Mouse (Mus musculus): ENCODE data around the gene Zfp212.

The Zfp212 gene

DNA sequence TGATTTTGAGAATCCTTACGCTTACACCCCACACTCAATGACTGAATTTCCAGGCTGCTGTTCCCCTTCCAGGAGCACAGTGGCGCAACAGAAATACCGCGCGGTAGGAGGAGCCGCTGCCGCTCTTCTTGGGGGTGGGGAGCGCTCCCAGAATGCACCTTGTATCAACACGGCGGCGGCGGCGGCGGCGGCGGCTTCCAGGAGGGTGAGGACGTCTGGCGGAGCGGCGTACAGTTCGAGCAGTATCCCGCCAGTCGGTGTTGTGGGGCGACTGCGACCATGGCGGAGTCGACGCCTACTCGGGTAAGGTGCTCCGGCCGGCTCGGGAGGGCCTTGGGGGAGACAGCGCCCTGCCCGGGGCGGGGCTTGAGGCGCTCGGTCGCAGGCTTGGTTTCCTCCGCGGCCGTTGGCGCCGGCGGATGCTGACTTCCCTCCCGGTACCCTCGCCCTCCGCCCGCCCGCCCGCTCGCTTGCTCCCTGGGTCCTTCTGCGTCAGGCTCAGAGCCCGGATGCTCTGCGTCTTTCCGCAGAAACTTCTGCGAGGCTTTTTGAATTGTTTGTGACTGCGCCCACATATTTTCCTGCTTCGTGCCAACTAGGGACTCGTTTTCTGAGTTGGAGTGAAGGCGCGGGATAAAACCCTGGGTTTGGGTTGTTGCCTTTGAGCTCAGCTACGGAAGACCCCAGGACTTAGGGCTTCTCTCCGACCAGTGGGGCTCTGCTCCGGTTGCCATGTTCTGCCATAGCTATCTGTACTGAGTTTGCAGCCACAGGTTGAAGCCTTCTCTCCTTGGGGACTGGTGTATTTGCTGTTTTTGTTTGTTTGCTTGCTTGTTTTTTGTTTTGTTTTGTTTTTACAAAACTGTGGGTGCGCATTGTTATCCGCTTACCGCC is at the start of gene Zfp212:
Gene Zfp212, plus strand, starts transcription at position 30 of the 894 bp plus-strand sequence.
- peak; percentile 72 for DNase-seq (ENCODE audit: low spot score)

DNA sequence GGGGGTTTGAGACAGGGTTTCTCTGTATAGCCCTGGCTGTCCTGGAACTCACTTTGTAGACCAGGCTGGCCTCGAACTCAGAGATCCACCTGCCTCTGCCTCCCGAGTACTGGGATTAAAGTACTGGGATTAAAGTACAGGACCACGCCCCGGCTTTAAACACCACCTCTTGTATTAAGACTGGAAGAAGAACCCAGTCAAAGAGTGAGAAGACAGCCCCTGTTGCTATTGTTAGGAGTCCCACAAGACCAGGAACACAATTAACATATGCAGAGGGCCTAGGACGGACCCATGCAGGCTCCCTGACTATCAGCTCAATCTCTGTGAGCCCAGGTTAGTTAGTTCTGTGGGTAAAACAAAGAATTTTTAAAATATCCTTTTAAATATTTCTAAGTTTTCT is 48.0 kb upstream of the Zfp212 start:
- DNase-seq (ENCODE audit: low spot score): no peak

DNA sequence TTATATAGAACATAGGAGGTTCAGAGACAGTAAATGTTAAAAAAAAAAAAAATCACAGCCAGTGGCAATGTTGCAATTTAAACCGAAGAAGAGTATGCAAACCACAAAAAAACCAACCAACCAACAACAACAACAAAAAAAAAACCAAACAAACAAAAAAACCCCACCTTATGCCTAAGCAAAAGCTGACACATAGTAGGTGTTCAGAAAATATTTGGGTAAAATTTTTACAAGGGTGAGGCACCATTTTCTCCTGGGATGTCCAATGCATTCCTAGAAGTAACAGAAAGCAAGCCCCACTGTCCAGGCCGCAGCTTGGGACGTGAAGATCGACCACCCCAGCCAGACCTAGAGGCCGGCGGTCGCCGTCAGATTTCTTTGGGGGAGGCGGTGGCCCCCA is 43.2 kb upstream of the Zfp212 start, which contains the start of gene Zfp282:
Gene Zfp282, plus strand, starts transcription at position 147 of the 400 bp plus-strand sequence.
- DNase-seq (ENCODE audit: low spot score): no peak

DNA sequence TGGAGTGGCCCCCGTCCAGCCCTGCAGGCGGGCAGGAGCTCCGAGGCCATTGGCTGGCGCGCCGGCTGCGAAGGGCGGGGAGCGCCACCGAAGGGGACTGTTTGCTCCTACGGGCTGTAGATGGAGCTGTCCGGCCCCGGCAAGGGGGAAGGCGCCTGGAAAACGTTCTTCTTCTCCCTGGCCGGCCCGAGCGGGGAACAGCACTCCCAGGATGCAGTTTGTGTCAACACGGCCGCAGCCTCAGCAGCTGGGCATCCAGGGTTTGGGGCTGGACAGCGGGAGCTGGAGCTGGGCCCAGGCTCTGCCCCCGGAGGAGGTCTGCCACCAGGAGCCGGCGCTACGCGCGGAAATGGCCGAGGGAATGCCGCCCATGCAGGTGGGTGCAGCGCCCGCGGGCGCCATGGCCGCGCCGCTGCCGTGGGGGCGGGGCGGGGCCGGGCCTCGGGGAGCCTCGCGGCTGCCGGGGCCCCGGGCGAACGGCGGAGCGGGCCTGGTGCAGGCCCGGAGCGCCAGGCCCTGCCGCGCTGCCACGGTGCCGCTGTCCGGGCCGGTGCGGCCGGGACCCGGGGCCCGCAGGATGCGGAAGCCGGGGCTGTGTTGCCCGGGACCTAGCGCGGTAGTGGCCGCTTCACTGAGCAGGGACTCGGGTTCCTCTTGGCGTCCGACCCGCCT is 42.7 kb upstream of the Zfp212 start:
- peak; percentile 86 for DNase-seq (ENCODE audit: low spot score)

DNA sequence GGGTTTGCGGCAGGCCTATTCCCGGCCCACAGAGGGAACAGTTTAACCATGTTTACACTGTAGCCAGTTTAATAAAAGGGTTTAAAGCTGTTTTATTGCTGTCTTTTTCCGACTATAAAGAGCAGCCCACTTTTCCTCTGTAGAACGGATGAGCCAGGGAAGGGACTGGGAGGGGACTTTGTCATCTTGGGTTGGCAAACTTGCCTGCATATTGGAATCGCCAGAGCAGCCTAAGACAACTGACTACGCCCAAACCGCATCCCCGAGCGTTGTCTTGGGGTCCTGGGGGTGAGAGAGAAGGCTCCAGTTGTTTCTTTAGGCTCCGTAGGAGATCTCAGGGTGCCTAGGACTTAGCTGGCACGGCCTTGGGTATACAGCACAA is 42.2 kb upstream of the Zfp212 start:
- DNase-seq (ENCODE audit: low spot score): no peak

DNA sequence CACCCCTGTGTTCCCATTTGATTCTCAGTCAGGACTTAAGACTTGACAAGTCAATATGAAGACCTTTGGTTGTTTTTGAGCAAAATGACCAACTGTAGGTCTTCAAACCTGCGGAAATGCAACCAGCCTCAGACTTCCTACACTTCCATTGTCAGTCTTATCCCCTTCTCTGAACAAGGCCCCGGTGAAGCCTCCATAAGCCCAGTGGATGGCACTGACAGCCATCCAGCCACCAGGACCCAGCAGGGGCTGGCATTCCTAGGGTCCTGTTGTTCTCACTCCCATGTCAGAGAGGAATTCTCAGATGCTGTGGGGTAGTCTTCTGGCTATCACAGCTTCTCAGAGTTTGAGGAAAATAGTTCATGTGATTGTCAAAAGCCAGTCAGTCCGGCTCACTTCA is 41.7 kb upstream of the Zfp212 start:
- no peak for DNase-seq (ENCODE audit: low spot score)

DNA sequence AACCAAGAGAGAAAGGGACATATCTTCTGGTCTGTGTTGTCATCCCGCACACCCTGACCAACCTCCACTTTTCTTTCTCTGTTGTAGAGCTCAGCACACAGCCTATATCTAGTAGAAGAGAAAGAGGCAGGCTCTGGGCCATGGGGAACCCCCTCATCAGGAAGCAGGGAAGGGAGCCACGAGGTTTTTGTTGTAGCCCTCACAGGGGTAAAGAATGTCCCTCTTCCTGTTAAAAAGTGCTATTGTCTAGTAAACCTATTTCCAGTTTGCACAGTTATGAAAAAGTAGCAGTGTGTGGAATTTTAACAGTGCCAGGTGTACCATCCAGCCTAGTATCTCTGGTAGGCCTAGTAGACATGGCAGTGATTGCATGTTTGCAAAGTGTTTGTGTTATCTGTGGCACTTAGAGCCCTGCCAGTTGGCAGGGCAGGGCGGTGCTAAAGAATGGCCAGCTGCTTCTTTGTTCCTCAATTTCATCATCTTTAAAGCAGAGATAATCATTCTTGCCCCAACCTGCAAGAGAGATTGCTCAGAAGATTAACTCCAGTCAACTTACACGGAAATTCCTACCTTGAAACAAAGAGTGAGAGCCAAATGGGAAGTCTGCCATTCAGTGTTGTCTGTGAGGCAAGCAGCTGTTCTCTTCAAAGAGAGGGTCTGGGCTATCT is 41.1 kb upstream of the Zfp212 start:
- DNase-seq (ENCODE audit: low spot score): no peak

DNA sequence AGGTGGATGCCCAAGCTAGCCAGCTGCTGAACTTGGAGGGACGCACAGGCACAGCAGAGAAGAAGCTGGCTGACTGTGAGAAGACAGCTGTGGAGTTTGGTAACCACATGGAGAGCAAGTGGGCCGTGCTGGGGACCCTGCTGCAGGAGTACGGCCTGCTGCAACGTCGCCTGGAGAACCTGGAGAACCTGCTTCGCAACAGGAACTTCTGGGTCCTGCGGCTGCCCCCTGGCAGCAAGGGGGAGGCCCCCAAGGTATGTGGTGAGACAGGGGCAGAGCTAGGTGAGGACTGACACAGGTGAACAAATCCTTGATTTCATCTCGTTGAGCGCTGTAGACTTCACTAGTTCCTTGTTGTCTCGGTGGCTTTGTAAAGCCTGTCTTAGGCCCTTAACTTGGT is 40.1 kb upstream of the Zfp212 start:
- no peak for DNase-seq (ENCODE audit: low spot score)

DNA sequence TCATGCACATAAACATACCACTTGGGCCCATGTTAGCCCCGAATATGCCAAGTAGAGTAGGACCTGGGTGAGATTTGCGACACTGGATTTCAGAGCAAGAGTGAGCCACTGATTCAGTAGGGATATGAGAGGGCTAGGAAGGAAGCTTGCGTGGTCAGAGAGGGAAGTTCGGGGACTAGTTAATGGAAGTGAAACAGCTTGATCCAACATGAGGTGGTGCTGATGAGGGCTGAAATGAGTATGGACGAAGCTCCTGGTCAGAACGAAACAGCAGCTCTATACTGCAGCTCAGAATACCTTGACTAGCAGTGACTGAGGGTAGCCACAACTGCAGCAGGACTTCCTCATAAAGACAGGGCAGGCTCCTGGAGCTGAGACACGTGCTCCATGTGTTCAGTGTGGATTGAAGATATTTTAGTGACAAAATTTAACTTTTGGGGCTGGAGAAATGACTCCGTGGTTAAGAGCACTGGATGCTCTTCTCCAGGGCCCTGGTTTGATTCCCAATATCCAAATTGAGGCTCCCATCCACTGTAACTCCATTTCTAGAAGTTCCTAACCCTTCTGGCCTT is 31.4 kb upstream of the Zfp212 start:
- no peak for DNase-seq (ENCODE audit: low spot score)

DNA sequence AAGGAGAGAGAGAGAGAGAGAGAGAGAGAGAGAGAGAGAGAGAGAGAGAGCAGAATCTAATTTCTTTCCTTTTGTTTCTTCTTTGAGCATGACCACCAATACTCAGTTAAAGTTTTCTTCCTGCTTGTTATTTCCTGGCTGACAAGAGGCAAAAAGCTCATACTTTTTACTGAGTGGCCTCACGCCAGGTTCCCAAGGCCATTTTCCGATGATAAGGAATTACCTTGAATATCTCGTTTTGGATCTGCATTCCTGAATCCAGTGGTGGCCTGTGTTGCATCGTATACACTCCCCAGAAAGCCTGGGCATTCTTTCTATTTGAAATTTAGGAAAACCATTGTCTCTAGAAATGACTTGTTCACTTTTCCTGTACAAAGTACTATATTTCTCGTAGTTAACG is 20.9 kb upstream of the Zfp212 start:
- no peak for DNase-seq (ENCODE audit: low spot score)

DNA sequence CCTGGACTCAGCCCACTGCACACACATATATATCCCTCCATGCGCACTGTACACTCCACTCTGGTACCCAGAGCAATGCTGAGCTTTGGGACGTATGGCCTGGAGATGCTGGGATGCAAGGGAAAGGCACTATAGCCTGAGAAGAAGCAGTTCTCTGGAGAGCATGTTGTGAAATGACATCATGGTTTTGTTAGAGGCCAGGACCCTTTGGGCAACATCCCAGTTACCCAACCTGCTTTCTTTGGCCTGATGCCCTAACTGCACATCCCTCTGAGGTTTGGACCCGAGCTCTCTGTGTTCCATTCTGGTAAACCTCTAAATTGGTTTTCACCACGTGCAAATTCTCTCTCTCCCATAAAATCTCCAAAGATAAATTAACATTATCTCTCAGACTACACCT is 16.7 kb upstream of the Zfp212 start:
- DNase-seq (ENCODE audit: low spot score): no peak

DNA sequence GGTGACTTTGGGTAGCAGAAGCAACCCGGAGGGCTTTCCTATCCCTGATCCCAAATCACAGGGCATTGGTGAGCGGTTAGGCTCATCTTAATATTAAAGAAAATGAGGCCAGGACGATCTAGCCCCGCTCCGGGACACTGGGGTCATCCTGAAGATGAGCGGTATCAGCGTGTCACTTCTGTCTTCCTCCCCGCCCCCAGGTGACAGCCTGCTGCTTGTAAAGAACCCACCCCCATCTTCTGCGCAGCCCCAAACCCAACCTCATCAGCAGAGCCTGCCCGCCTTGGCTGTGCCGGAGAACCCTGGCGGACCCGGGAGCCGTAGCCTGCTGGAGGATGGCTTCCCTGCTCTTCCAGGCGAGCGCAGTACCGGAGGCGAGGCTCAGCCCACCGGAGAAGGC is 15.9 kb upstream of the Zfp212 start:
- no peak for DNase-seq (ENCODE audit: low spot score)

DNA sequence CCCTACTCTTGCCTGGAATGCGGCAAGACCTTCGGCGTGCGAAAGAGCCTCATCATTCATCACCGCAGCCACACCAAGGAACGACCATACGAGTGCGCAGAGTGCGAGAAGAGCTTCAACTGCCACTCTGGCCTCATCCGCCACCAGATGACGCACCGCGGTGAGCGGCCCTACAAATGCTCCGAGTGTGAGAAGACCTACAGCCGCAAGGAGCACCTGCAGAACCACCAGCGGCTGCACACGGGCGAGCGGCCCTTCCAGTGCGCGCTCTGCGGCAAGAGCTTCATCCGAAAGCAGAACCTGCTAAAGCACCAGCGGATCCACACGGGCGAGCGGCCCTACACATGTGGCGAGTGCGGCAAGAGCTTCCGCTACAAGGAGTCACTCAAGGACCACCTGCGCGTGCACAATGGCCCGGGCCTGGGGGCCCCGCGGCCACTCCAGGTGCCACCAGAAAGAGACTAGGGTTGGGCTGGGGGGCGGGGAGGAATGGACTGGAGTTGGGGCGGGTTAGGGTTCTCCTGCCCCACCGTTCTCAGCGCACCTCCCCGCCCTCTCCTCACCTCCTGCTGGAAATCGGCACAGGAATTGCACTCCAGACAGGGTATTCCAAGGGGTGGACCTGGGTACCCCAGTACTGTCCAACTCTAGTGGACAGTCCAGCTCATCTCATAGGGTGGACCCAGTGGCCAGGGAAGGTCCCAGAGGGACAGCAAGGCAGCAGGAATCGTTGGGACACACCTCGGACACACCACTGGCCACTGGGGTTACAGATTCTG is 15.2 kb upstream of the Zfp212 start:
- DNase-seq (ENCODE audit: low spot score): no peak

DNA sequence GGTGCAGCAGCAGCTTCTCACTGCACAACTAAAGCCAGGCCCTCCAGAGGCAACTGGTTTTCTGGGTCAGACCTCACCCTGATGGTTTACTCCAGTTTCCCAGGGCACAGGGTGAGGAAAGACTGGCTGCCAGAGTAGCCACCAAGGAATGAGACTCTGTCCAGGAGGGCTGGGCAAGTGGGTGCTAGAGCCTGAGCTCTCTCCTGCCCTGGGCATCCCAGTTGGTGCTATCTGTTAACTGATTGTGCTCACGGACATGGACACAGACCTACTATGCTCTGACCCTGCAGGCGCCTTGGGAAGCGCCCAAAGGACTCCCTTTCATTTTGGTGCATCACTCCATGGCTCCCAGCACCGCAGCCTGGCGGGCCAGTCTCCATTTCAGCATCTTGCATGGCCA is 13.9 kb upstream of the Zfp212 start:
- DNase-seq (ENCODE audit: low spot score): no peak

DNA sequence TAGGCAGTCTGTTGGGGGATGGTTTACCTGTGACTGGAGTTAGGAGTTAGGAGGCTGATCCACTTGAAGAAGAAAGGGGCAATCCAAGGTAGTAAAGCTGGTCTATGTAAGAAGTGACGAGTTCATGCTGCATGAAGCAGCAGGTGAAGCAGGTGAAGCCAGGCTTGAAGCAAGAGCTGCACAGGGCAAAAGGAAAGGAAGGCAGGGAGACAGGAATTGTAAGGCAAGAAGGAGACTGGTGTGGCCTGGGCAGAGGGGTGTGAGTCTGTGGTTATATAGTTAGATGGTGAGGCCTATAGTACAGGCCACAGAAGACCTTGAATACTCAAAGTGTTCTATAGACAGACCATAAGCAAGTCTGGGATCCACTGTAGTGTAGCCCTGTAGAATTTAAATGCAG is 11.3 kb upstream of the Zfp212 start:
- no peak for DNase-seq (ENCODE audit: low spot score)

DNA sequence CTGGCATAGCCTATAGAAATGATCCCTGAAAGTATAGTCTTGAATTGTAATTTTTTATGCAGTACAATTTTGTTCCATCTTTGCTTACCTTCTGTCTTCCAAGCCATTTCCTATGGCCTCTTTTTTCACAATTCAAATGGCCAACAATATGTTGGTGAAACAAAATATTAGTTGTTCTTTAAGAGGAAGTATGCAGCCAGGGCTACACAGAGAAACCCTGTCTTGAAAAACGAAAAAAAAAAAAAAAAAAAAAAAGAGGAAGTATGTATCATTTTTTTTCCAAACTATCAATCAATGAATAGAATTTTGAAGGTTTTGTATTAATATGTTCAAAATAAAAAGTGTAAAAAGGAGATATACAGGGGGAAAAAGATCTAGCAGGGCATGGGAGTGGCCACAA is 8.6 kb upstream of the Zfp212 start:
- no peak for DNase-seq (ENCODE audit: low spot score)

DNA sequence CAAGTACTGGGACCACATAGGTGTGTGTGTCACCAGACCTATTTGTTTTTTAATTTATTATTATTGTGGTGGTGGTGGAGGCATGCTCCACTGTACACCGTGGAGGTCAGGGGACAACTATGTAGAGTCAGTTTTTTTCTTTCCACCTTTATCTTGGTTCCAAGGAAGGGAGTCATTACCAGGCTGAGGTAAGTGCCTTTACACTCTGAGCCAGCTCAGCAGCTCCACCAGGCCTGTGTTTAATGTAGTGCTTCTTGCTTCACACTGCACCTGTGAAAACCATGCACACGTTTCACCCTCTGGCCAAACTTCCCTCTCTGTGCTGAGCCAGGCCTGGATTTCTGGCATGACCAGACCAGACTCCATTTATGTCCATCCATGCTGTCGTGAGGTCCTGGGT is 7.3 kb upstream of the Zfp212 start:
- DNase-seq (ENCODE audit: low spot score): no peak

DNA sequence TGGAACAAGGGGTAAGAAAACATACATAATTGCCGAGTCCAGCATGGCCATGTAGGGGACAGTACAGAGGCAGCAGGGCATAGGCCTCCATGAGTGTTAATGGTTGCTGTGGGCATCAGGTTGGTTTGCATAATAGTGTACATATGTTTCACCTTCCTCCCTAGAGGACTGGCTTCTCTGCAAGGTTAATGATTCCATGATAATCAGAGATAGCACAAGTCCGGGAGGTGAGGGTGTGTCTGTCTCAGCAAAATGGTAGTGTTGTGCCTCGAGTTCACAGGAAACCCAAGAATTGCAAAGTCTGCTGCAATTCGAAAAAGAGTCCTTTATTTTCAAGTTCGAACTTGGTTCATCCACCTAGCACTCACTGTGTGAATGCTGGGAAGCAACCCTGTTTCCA is 3.2 kb upstream of the Zfp212 start:
- no peak for DNase-seq (ENCODE audit: low spot score)

DNA sequence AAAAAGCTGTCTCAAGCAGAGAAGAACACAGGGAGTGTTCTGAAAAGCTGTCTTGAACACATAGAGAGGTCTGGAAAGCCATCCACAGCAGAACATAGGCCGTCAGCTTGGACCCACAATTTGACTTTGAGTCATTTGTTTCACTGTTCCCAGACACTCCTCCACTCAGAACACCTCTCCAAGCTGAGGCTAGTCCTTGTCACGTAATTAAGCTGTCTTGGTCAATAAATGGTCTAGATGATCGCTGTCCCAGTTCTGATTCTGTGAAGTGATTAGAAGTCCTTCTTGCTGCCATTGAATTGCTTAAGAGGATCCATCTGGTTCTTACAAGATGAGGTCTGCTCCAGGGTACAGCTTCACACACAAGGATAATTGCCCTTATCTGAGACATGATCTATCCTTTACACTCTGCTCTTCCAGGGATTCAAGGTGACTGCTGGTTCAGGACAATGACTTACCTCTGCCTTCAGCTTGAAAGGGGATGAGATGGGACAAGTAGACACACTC is 1.5 kb upstream of the Zfp212 start:
- no peak for DNase-seq (ENCODE audit: low spot score)

DNA sequence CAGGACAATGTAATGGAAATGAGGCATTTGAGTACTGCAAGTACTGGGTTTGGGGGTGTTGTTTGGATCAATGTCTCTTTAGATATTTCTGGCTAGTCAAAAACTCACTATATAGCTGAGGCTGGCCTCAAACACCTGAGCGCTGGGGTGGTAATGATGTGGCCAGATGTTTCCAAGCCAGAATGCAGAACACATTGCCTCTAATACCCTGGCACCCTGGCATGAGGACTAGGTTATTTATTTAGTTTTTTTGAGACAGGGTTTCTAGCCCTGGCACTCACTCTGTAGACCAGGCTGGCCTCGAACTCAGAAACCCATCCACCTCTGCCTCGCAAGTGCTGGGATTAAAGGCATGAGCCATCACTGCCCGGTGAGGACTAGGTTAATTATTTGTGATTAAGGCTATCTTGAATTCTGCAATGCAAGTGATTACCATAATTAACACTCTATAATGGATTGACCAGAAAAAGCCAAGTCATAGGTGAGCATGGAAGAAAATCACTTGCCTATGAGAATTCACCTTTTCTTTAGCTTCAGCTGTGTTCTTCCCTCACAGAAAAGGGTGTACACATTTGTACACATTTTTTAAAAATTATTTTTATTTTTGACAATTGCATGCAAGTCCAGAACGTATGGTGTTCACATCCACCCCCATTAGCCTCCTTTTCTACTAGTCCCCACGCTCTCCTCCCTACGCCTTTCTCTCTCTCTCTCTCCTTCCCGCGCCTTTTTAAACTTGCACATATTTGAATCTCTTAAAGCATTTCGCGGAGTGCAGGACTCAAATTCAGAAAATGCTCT is 430 bp upstream of the Zfp212 start:
- DNase-seq (ENCODE audit: low spot score): no peak

DNA sequence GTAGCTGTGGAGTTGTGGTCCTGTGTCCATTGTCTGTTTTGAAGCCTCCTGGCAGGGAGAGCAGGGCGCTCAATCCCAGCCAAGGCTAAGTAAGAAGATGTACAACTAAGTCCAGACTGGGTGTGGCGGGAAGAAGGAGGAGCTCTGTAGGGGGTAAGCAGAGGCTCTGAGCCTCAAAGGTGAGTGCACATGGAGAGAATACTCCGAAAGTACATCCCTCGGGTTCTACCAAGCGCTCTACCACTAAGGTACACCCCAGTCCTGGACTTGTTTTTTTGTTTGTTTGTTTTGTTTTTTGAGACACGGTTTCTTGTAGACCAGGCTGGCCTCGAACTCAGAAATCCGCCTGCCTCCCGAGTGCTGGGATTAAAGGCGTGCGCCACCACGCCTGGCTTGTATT is 22.2 kb downstream of the Zfp212 start:
- no peak for DNase-seq (ENCODE audit: low spot score)

Measured in ovary, postnatal 10 days (tissue).